Mouse (Mus musculus) limb, embryonic 14.5 days (tissue): ENCODE data around the gene Nutf2-ps1. TPM values are rescaled to one million over a fixed set of nuclear protein-coding genes. Genes with fewer than 3 reads are reported as not detected.
"Not testable (repeated sequence)": the region's sequence is repeated elsewhere in the genome, so short reads cannot be mapped to it uniquely, and the experiment has no call there.

Experiments used
- ATAC-seq: fragments of 200-750 bp; cut with Nextera tagmentation; 2 replicates; pipeline ENCODE4 v1.8.0; 2017; ENCODE audit warnings: low read depth, moderate number of reproducible peaks, moderate TSS enrichment; ENCODE audit not compliant: low FRiP score
- DNase-seq: peaks from one replicate; pipeline ENCODE4 v3.0.0-alpha.2; 2015; ENCODE audit warnings: low spot score
- H3K27ac ChIP-seq: fragments of 300-500 bp; sonication (generic); replicated peaks from 2 replicates; pipeline ENCODE4 v1.5.1; 2014; ENCODE audit warnings: low read depth, mild to moderate bottlenecking, low read length, moderate library complexity, mixed read lengths
- H3K27me3 ChIP-seq: fragments of 300-500 bp; sonication (generic); 2 replicates; pipeline ENCODE4 v1.6.1; 2014; ENCODE audit warnings: low read length, mixed read lengths; ENCODE audit not compliant: control insufficient read depth, insufficient read depth
- H3K36me3 ChIP-seq: fragments of 300-500 bp; sonication (generic); 2 replicates; pipeline ENCODE4 v1.6.1; 2014; ENCODE audit warnings: mild to moderate bottlenecking, low read length, moderate library complexity, mixed read lengths; ENCODE audit not compliant: control insufficient read depth, insufficient read depth
- H3K4me1 ChIP-seq: fragments of 300-500 bp; sonication (generic); 2 replicates; pipeline ENCODE4 v1.6.1; 2014; ENCODE audit warnings: antibody characterized with exemption, low read length, mixed read lengths; ENCODE audit not compliant: control insufficient read depth, insufficient read depth
- H3K4me2 ChIP-seq: fragments of 300-500 bp; sonication (generic); replicated peaks from 2 replicates; pipeline ENCODE4 v1.6.1; 2014; ENCODE audit warnings: low read depth, mild to moderate bottlenecking, low read length, moderate library complexity; ENCODE audit not compliant: severe bottlenecking
- H3K4me3 ChIP-seq: fragments of 300-500 bp; sonication (generic); replicated peaks from 2 replicates; pipeline ENCODE4 v1.5.1; 2014; ENCODE audit warnings: low read length
- H3K9ac ChIP-seq: fragments of 300-500 bp; sonication (generic); 2 replicates; pipeline ENCODE4 v1.6.1; 2014; ENCODE audit warnings: mild to moderate bottlenecking, low read depth, low read length, moderate library complexity; ENCODE audit not compliant: severe bottlenecking
- H3K9me3 ChIP-seq: fragments of 300-500 bp; sonication (generic); 2 replicates; pipeline ENCODE4 v1.6.1; 2016; ENCODE audit warnings: low read length; ENCODE audit not compliant: control insufficient read depth
- POLR2A ChIP-seq: fragments of 200-500 bp; IDR thresholded peaks from 2 replicates; pipeline ENCODE4 v1.8.0; 2012; ENCODE audit warnings: inconsistent platforms, mild to moderate bottlenecking, moderate library complexity, borderline replicate concordance; ENCODE audit not compliant: insufficient read depth, insufficient read length; ENCODE audit errors: extremely low read depth
- WGBS: fragments of 180-500 bp; shearing (Covaris S2); extraction: QIAGEN DNeasy Blood & Tissue Kit; methylation state at CpG from one replicate; pipeline ENCODE4 v1.1.7; 2014; 5-methylcytosine and 5-hydroxymethylcytosine counted together
- polyA plus RNA-seq, 2 experiments: library from polyadenylated mRNA; depleted of rRNA in 1 of 2; stranded (reverse) in 1 of 2; unstranded in 1 of 2; fragments of >200 nt; fragmentation: Nextera tagmentation in 1 of 2; extraction: Ambion mirVana in 1 of 2; gene quantifications; 2 replicates each; pipeline versions ENCODE4 v1.2.1 to v1.2.3; 2012 to 2014

Gene Nutf2-ps1
- polyA plus RNA-seq, 2 experiments = 52.1 to 300 TPM

- Histone ChIP-seq H3K4me2 (peak overlapping the region; percentile 66), H3K9me3 (no peaks in the 10 kb centered on the region), H3K4me3 (peak overlapping the region; percentile 95), H3K27ac (peak overlapping the region; percentile 95), H3K9ac (peak overlapping the region; percentile 87), H3K4me1 (peaks cover 6% of the 10 kb centered on the region), H3K27me3 (no peaks in the 10 kb centered on the region), H3K36me3 (peaks cover 11% of the 10 kb centered on the region)
- WGBS = under 1% methylated on average over 59 of the region's 82 CpGs
- TF ChIP-seq POLR2A = no peak
- DNase-seq (peak; percentile 38), ATAC-seq (peak; percentile 51)
Observed at GRCm38 (mm10) chr19:53600549-53601362, 11.9 kb upstream of the Nutf2-ps1 start.

- Histone ChIP-seq H3K27ac (peak within 1 kb of the TSS; percentile 95), H3K9ac (peak within 1 kb of the TSS; percentile 87), H3K27me3 (no peaks in the 10 kb centered on the region), H3K9me3 (no peaks in the 10 kb centered on the region), H3K36me3 (peaks cover 11% of the 10 kb centered on the region), H3K4me1 (peaks cover 6% of the 10 kb centered on the region), H3K4me3 (peak within 1 kb of the TSS; percentile 95), H3K4me2 (peak within 1 kb of the TSS; percentile 66)
- peak; percentile 80; the same call in 1 of the 2 replicates for TF ChIP-seq POLR2A
- peak; percentile 98 for DNase-seq
- WGBS = under 1% methylated on average over 66 of the region's 70 CpGs
- ATAC-seq = peak; percentile 98
Observed at GRCm38 (mm10) chr19:53599757-53600539, 11.1 kb upstream of the Nutf2-ps1 start, which contains the start of gene Smc3. Smc3 (plus strand) TSS chr19:53600398.

DNA sequence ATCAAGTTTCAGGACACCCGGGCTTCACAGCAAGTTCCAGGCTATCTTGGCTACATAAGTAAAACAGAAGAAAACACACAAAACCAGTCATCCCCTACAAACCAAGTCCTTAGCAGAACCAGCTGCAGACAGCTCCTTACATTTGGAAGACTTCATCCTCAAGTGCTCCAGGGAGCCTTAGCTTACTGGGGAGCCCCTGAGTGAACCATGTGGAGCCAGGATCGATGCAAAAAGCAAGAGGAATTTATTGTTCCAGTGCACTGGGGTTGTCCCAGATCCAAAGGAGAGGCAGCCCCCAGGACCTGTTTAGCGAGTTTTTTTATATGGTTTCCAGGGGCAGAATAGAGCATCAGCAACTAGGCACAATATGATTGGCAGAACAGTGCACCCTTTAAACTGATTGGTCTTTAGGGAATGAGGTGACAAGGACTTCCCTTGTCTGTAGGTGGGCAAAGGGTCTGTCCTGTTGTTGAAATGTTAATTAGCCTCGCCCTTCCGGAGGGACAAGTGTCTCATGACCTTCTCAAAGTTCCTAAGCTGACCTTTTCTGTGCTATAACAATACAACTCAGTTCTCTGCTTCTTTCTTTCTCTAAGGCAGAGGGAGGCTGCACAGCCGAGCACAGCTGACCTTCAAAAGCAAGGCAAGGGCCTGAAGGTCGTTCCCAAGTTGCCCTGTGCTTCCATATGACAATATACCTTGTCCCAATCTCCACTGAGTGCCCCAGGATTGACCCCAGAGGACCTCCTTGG, 8.0 kb upstream of the Nutf2-ps1 start:
- Histone ChIP-seq H3K36me3 (no peaks in the 10 kb centered on the region), H3K4me3 (no peak overlapping the region), H3K4me2 (no peak overlapping the region), H3K9me3 (no peaks in the 10 kb centered on the region), H3K27ac (no peak overlapping the region), H3K27me3 (no peaks in the 10 kb centered on the region), H3K4me1 (peaks cover under 1% of the 10 kb centered on the region; the same call in 1 of the 2 replicates), H3K9ac (no peak overlapping the region)
- ATAC-seq (no peak), DNase-seq (no peak)
- WGBS = 59% methylated on average over 7 of the region's 7 CpGs
- TF ChIP-seq POLR2A = no peak

DNA sequence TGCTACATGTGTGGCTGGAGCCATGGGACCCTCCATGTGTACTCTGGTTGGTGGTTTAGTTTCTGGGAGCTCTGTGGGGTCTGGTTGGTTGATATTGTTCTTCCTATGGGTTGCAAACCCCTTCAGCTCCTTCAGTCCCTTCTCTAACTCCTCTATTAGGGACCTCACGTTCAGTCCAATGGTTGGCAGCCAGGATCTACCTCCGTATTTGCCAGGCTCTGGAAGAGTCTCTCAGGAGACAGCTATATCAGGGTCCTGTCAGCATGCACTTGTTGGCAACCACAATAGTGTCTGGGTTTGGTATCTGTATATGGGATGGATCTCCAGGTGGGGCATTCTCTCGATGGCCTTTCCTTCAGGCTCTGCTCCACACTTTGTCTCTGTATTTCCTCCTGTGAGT, 1.2 kb downstream of the Nutf2-ps1 start:
- not testable (repeated sequence) for DNase-seq, H3K4me3 ChIP-seq, ATAC-seq, H3K4me2 ChIP-seq, H3K27ac ChIP-seq, H3K9ac ChIP-seq, H3K27me3 ChIP-seq, H3K36me3 ChIP-seq, H3K4me1 ChIP-seq
- WGBS = 86% methylated on average over 3 of the region's 3 CpGs
- H3K9me3 ChIP-seq = peaks cover 13% of the 10 kb centered on the region

DNA sequence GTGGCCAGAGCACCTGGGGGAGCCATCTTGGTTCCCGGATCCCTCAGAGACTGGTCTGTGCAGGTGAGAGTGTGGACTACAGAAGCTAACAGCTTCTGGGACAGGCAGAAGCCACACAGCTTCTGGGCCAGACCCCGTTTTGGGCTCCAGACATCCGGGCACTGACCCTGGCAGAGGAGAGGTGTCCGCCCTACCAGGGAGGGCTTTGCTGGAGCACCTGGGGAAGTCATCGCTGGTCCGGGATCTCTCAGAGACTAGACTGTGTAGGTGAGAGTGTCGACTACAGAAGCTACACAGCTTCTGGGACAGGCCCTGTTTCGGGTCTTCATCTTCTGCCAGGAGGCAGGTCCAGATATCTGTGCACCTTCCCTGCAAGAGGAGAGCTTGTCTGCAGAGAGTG, 8.6 kb downstream of the Nutf2-ps1 start:
- not testable (repeated sequence) for H3K27me3 ChIP-seq, H3K9ac ChIP-seq, H3K4me2 ChIP-seq, H3K27ac ChIP-seq, DNase-seq, H3K36me3 ChIP-seq, H3K4me3 ChIP-seq, ATAC-seq, H3K4me1 ChIP-seq
- H3K9me3 ChIP-seq = peaks cover 10% of the 10 kb centered on the region
- WGBS = 85% methylated on average over 8 of the region's 8 CpGs
